17 mouse cellular contexts compared by ENCODE assay signal in the genomic region with DNA sequence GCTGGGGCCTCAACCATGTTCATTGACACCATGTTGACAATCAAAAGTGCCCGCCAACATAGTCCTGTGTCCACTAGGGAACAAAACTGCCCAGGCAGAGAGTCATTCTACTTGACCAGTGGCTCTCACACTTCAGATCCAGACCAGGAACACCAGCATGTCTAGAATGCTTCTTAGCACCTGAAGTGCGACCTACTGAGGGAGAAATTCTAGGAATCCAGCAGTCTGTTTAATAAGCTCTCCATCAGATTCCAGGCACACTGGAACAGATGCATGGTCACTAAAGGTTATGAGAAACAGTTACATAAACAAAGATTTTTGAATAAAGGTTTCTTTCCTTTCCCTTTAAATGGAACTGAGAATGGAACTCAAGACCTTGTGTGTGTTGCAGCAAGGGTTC.
"Had no signal": no experiment of that assay in that cellular context is flagged by ENCODE, and none has a peak within 500 bp of the region (broad histone marks: within the 10 kb centered on the region; RNA-seq: fewer than 3 reads in every experiment).

No protein-coding gene starts in this region.

- H3K4me3 ChIP-seq: liver, embryonic 13.5 days; liver, embryonic 15.5 days; lung, embryonic 15.5 days; megakaryocyte, embryonic 14.5 days; midbrain, embryonic 13.5 days; midbrain, embryonic 15.5 days; neural tube, embryonic 12.5 days; stomach, embryonic 15.5 days had no signal

- H3K27me3 ChIP-seq: liver, embryonic 13.5 days; liver, embryonic 15.5 days; lung, embryonic 15.5 days; megakaryocyte, embryonic 14.5 days; midbrain, embryonic 13.5 days; midbrain, embryonic 15.5 days; neural tube, embryonic 12.5 days; stomach, embryonic 15.5 days had no signal

- ATAC-seq: liver, postnatal 0 days; midbrain, embryonic 13.5 days; midbrain, embryonic 15.5 days had no signal

- H3K27ac ChIP-seq: liver, embryonic 13.5 days; liver, embryonic 15.5 days; lung, embryonic 15.5 days; macrophage; midbrain, embryonic 13.5 days; midbrain, embryonic 15.5 days; neural tube, embryonic 12.5 days; stomach, embryonic 15.5 days; stomach, postnatal 0 days had no signal

- H3K9ac ChIP-seq: liver, embryonic 13.5 days; liver, embryonic 15.5 days; liver, postnatal 0 days; lung, embryonic 15.5 days; midbrain, embryonic 13.5 days; midbrain, embryonic 15.5 days; neural tube, embryonic 12.5 days; stomach, embryonic 15.5 days had no signal

- H3K4me1 ChIP-seq: liver, embryonic 13.5 days; liver, embryonic 15.5 days; lung, embryonic 15.5 days; megakaryocyte, embryonic 14.5 days; midbrain, embryonic 13.5 days; midbrain, embryonic 15.5 days; neural tube, embryonic 12.5 days; stomach, embryonic 15.5 days had no signal

- H3K4me2 ChIP-seq: liver, embryonic 11.5 days; liver, embryonic 13.5 days; liver, embryonic 15.5 days; lung, embryonic 15.5 days; midbrain, embryonic 11.5 days; midbrain, embryonic 13.5 days; midbrain, embryonic 15.5 days; neural tube, embryonic 12.5 days; stomach, embryonic 15.5 days had no signal

- H3K9me3 ChIP-seq: liver, embryonic 13.5 days; liver, embryonic 15.5 days; lung, embryonic 15.5 days; megakaryocyte, embryonic 14.5 days; midbrain, embryonic 13.5 days; midbrain, embryonic 15.5 days; neural tube, embryonic 12.5 days; stomach, embryonic 15.5 days had no signal

- DNase-seq: liver, embryonic 13.5 days; liver, postnatal 0 days; right cerebral cortex, postnatal 14 days; thymus, adult 2 months; thymus, postnatal 25 days; thymus, postnatal 4 days had no signal

- H3K36me3 ChIP-seq: liver, embryonic 13.5 days; liver, embryonic 15.5 days; lung, embryonic 15.5 days; midbrain, embryonic 13.5 days; midbrain, embryonic 15.5 days; neural tube, embryonic 12.5 days; stomach, embryonic 15.5 days had no signal
